Mouse (Mus musculus) thymus, postnatal 10 days (tissue): ENCODE results near the gene Gm10024.
"Not testable (repeated sequence)": the region's sequence is repeated elsewhere in the genome, so short reads cannot be mapped to it uniquely, and the experiment has no call there.

Experiments used
- DNase-seq, 2 experiments: peaks; one replicate each; pipeline ENCODE4 v3.0.0; 2021; ENCODE audit warnings: low spot score in 2 of 2

The Gm10024 gene

DNA sequence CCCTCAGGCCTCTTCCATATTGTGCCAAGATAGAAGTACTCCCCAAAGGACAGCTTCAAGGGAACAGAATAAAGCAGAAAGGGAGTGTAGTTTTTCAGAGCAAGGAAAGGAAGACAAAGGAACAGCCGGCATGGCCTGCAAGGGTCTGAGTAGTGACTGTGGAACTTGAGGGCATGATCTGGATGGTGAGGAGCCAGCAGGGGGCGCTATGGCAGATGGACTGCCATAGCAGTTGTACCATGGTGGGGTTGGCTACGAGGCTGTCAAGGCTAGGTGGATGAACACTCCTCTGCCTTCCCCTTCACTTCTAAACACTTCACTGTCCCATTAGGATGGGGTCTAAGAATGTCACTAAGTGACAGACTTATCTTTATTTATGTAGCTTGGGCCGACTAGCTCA is 18.0 kb downstream of the Gm10024 start:
- DNase-seq = peak in 1 of 2 experiments; percentile 20

DNA sequence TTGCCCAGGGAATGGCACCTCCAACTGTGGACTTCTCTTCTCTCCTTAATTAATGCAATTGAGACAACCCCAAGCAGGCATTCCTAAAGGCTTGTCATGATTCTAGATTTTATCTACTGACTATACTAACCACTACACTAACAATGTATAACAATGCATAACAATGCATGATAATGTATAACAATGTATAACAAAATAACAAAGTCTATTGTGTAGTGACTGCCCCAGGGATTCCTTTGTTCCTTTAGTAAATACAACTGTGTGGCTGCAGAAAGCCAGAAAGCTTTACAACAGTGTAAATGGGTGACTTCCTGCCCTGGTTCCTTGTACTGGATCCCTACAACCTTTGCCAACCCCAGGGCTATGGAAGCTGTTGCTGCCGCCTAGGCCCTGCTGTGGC is 24.7 kb downstream of the Gm10024 start:
- no peak for DNase-seq

DNA sequence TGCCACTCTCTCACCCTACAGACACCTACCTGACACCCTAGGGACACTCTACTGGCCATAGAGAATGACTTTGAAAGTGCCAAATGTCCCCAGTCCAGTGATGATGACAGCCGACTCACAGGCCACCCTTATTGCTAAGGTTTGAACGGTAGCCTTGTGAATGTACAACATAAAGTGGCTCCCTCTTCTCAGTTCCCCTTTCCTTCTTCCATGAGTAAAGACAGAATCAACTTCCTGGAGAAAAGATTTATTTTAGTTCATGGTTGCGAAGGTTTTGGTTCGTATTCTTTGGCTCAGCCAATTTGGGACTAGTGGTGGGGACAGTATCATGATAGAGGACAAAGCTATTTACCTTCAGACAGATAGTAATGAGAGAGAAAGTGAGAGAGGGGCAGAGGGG is 27.7 kb downstream of the Gm10024 start:
- no peak for DNase-seq

DNA sequence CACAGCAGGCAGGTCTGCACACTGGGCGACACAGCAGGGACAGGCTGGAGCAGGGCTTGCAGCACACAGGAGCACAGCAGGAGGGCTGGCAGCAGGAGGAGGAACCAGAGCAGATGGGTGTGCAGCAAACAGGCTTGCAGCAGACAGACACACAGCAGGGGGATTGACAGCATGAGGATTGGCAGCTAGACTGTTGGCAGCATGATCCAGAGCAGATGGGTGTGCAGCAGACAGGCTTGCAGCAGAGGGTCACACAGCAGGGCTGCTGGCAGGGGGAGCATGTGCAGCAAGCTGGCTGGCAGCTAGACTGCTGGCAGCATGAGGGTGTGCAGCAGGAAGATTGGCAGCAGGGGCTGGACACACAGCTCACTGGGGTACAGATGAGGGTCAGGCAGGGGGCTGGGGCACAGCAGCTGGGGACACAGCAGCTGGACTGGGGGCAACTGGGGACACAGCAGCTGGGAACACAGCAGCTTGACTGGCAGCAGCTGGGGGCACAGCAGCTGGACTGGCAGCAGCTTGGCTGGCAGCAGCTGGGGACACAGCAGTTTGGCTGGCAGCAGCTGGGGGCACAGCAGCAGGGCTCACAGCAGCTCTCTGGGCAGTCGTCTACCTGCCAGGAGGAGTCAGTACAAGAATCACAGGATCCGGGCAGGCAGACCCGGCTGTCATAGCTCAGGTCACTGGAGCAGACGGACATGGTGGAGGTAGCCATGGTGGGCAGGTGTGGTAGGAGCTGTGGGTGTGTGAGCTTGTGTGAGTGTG is 30.8 kb downstream of the Gm10024 start, which contains the start of gene Gm18596:
Gene Gm18596 (minus strand): TSS at position 715 of the 765 bp plus-strand sequence.
- DNase-seq = not testable (repeated sequence)

DNA sequence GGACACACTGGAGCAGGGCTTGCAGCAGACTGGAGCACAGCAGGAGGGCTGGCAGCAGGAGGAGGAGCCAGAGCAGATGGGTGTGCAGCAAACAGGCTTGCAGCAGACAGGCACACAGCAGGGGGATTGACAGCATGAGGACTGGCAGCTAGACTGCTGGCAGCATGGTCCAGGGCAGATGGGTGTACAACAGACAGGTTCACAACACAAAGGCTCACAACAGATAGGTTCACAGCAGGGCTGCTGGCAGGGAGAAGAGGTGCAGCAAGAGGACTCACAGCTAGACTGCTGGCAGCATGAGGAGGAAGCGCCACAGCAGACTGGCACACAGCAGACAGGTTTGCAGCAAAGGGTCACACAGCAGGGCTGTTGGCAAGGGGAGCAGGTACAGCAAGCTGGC is 39.4 kb downstream of the Gm10024 start:
- DNase-seq = not testable (repeated sequence)

DNA sequence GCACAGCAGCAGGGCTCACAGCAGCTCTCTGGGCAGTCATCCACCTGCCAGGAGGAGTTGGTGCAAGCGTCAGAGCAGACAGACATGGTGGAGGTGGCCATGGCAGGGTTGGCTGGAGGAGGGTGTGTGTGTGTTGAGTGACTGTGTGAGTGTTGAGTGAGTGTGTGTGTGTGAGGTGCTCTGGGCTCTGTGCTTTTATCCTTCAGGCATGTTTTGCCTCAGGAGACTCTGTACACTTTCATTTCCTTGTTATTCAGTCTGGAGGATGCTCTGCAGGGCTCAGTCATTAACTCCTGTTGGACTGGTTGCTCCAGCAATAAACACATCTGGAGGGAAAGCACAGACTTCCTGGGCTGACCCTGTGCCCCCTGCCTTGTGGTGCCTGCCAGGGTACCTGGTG is 40.0 kb downstream of the Gm10024 start, which contains the start of gene Gm9736:
Gene Gm9736 (minus strand): TSS at position 101 of the 400 bp plus-strand sequence.
- DNase-seq = not testable (repeated sequence)

DNA sequence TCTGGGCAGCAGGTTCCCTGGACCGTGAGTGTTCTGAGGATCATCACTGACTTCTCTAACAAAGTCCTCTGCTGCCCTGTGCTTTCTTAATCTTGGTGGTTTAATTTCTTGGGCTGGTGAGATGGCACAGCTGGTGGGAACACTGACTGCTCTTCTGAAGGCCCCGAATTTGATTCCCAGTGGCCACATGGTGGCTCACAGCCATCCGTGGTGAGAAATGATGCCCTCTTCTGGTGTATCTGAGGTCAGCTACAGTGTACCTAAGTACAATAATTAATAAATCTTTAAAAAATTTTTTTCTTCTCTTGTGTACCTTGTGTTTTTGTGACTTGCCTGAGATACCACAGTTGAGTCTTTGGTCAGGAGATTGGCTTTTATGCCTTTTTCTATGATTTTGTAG is 41.1 kb downstream of the Gm10024 start:
- not testable (repeated sequence) for DNase-seq

DNA sequence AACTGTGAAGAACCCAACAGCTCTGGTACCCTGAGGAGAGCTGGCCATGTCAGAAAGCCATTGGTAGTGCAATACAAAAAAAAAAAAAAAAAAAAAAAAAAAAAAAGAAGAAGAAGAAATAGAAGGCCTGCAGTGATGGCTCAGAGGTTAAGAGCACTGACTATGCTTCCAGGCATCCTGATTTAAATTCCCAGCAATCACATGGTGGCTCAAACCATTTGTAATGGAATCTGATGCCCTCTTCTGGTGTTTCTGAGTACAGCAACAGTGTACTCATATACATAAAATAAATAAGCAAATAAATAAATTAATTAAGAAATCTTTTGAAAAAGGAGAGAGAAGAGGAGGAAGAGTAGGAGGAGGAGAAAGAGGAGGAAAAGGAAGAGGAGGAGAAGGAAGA is 42.2 kb downstream of the Gm10024 start:
- DNase-seq = no peak

DNA sequence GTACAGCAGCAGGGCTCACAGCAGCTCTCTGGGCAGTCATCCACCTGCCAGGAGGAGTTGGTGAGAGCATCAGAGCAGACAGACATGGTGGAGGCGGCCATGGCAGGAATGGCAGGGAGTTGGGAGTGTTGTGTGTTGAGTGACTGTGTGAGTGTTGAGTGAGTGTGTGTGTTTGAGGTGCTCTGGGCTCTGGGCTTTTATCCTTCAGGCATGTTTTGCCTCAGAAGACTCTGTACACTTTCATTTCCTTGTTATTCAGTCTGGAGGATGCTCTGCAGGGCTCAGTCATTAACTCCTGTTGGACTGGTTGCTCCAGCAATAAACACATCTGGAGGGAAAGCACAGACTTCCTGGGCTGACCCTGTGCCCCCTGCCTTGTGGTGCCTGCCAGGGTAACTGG is 48.3 kb downstream of the Gm10024 start, which contains the start of gene Gm3233:
Gene Gm3233 (minus strand): TSS at position 101 of the 400 bp plus-strand sequence.
- not testable (repeated sequence) for DNase-seq
